Mouse (Mus musculus) T-helper 2 cell (primary cell): ENCODE measurements around the gene Gadd45g.

Experiments used
- in situ Hi-C: fragments of 300-600 bp; cut with MboI, MseI; formaldehyde crosslinking; loops from one replicate; pipeline ENCODE4 v1.15.1; 2025; ENCODE audit warnings: high pct_unique_total_duplicates

The Gadd45g gene

GRCm38 (mm10) chr13:51846301-51846867 lies at the start of gene Gadd45g:
Gene Gadd45g, plus strand, starts transcription at chr13:51846678.
- in situ Hi-C loops: loop anchor here (5.0 kb wide), 1 partner anchor 116 kb away; no protein-coding TSS in a partner anchor

DNA sequence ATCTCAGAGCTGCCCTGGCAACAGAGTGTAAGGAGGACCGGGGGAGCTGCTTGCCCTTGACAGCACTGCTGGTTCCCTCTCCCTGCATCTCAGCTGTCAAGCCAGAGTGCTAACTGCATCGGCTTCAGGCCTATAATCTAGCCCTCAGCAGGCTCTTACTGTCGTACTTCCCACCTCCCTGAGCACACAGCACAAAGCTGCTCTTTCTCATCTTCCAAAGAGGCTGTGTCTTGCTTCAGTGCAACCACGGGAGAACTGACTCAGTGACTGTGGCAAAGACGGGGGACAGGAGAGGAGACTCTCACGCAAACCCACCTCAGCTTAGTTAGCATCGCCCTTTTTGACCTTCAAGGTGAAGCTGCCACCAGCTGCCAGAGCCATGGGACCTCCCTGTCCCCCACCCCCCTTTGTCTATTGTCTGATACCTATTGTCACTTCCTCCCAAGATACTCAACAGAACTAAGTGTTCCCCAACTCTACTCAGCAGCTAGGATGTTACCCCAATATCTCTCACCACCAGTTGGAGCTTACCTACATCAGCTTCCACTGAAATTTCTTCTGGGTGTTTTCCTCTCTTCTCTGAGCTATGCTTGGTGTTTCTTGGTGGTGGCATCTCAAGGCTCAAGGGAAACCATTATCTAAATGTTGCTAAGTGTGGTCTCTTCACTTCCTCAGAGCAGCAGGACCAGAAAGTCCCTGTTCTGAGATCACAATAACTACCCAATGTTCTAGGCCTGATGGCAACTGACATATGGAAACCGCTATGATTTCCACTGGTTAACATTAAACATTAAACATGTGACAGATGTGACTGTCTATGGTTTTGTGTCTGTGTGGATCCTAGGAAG lies 48.4 kb upstream of the Gadd45g start:
- in situ Hi-C loops: no loop called here

DNA sequence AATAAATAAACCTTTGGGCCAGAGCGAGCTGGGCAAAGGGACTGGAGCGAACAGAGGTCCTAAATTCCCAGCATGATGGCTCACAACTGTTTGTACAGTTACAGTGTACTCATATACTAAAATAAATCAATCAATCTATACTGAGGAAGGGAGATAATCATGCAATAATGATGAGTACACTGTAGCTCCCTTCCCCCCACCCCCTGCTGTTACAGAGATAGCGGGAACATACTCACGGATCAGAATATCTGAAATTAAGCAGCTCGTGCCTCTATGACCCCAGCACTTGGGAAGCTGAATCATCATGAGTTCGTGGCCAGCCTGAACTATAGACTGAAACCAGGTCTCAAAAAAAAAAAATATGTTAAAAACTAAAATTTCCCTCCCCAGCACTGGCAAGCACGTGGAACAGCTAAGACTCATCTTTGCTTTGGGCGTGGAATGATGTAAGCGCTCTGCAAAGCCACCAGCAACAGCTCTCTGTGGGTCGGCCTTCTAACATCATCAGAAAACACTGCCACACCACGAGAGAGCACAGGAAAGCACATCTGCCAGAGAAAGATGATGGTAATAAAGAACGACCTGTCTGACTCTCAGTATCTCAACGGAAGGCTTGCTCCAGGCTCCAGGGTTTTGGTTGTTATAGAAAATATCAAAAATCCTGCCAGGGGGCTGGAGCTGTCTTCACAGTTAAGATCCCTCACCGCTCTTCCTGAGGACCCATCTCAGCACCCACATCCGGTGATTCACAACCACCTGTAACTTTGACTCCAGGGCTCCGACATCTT lies 46.5 kb upstream of the Gadd45g start:
- in situ Hi-C loops: no loop called here

DNA sequence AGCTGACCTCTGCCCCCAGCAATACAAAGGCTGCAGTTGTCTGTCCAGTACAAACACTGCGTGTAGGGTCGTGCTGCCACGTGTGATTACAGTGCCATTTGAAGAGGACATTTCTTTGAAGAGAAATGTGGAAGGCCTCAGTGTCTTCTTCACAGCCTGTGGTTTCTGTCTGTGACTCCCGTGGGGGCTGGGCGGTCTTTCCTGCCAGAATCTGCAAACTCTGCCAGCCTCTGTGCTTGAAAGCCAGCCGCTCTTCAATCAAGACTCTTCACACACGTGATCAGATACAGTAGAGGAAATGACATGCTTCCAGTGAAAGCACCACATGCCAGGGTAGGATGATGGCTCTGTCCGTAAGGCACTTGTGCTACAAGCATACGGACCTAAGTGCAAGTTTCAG lies 45.6 kb upstream of the Gadd45g start:
- in situ Hi-C loops: no loop called here

- in situ Hi-C loops: no loop called here
Measured at GRCm38 (mm10) chr13:51805634-51806033, 40.8 kb upstream of the Gadd45g start.

DNA sequence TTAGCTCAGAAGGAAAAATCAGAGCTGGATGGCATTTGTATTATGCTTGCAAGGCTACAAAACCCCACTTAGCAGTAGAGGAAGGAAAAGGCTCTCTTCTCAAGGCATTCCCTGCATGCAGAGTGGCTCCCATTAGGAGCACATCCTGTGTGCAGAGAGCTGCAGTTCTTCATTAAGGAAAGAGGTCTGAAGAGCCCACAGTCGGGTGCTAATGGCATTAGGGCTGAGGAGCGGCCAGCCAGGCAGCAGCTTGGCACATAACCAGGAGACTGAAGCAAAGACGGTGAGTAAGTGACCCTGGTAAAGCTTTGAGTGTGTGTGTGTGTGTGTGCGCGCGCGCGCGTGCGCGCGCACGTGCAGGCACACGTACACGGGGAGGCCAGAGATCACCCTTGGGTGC lies 40.3 kb upstream of the Gadd45g start:
- in situ Hi-C loops: no loop called here

GRCm38 (mm10) chr13:51808141-51808540 lies 38.3 kb upstream of the Gadd45g start:
- in situ Hi-C loops: no loop called here

- in situ Hi-C loops: loop anchor here (5.0 kb wide), 1 partner anchor 87 kb away; no protein-coding TSS in a partner anchor
Measured at GRCm38 (mm10) chr13:51813621-51814615, 32.6 kb upstream of the Gadd45g start.

DNA sequence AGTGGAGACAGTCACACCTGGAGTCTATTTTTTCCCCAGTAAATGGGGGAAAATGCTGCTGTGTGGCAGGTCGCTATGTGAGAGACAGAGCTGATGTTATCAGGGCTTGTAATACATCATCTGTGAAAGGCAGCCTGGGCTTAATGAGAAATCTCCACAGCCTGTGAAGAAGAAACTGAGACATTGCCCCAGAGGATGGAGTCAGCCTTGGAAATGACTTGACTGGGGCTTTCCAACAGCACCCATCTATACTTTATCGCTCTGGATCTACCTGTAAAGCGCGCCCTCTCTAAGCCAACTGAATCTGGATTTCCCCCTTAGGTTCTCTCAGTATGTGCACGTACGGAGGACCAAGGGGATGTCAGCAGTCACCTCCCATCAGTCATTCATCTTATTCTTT lies 31.8 kb upstream of the Gadd45g start:
- in situ Hi-C loops: loop anchor here (5.0 kb wide), 1 partner anchor 87 kb away; no protein-coding TSS in a partner anchor

DNA sequence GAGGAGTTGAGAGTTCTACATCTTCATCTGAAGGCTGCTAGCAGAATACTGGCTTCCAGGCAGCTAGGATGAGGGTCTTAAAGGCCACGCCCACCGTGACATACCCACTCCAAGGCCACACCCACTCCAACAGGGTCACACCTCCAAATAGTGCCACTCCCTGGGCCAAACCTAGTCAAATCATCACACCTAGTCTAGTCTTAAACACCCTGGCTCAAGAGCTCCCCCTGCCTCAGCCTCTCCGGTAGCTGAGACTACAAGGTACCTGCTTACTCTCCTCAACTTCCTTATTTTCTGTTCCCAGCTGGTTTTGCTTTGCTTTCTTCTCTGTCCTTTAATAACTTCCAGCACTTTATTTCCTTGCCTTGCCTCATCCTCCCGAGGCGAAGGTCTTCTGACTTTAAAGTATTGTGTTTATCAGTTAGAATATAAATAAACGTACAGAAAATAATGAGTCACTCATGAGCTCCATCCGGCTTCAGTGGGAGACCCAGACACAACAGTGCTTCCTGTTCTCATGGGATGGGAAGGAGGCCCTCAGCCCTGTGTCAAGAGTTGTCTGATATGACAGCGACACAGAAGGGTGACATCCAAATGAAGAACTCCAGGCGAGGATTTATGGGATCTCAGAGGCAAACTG lies 30.5 kb upstream of the Gadd45g start:
- in situ Hi-C loops: no loop called here

DNA sequence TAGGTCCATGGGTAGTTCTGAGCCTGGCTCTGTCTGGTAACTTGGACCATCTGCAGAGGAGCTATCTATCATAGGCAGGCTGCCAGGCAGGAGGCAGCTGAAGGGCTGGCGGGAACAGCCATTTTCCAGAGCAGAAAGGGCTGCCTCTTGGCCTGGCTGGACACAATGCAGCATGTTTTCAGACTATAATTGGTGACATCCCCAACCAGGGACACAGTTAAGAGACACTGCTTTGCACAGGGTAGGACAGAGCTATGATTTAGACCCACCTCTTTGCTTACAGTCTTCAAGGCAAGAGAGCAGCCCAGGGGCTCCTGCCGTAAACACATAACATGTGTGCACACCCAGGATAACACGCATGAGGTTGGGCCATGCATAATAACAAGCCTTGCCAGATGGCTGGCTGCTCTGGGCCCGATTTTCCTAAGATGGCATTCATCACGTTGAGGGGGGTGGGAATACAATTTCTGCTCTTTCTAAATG lies 29.9 kb upstream of the Gadd45g start:
- in situ Hi-C loops: no loop called here

DNA sequence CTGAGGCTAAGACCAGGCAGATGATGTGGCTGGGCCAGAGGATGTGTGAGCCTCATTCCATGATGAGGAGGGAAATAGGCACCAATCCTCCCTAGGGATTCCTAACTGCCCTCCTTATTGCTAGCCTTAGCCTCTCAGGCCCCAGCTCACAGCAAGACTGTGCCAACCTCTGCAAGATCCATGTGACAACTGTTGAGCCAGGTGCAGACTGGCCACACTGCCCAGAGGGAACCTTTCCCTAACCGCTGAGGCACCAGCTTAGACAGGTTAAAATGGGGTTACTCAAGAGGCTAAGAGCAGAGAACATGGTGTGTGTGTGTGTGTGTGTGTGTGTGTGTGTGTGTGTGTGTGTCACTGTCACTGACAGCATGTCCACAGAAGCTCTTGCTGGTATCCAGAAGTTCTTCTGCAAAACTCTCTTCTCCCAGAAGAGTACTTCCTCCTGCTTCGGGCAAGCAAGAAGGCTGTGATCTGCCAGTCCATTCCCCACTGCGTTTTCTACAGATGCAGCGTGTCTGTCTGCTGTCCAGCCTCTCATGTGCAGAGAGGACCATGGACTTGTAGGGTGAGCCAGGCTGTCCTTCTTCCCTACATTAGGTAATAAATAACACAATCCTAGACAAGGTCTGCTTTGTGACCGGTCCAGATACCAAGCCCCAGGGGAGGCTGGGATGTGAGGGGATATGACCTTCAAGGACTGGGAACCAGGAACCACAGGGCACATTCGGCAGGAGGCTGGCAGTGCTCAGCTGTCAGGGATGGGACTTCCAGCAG lies 28.1 kb upstream of the Gadd45g start:
- in situ Hi-C loops: no loop called here

- in situ Hi-C loops: no loop called here
Measured at GRCm38 (mm10) chr13:51818944-51819326, 27.5 kb upstream of the Gadd45g start.

GRCm38 (mm10) chr13:51819351-51819750 lies 27.1 kb upstream of the Gadd45g start:
- in situ Hi-C loops: no loop called here

DNA sequence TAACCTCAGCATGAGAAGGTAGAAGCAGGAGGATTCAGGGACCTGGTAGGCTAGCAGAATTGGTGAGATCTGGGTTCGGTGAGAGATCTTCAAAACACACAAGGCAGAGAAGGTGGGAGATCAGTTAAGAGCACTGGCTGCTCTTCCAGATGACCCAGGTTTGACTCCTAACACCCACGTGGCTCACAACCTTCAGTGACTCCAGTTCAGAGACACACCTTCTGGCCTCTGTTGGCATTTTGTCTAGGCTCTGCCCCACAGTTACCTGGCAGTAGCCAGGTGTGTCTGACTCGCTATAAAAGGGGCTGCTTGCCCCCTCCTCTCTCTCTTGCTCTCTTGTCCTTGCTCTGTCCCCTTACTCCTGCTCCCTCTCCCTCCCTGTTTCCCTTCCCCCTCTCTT lies 24.5 kb upstream of the Gadd45g start:
- in situ Hi-C loops: no loop called here

- in situ Hi-C loops: no loop called here
Measured at GRCm38 (mm10) chr13:51823822-51824495, 22.5 kb upstream of the Gadd45g start.

DNA sequence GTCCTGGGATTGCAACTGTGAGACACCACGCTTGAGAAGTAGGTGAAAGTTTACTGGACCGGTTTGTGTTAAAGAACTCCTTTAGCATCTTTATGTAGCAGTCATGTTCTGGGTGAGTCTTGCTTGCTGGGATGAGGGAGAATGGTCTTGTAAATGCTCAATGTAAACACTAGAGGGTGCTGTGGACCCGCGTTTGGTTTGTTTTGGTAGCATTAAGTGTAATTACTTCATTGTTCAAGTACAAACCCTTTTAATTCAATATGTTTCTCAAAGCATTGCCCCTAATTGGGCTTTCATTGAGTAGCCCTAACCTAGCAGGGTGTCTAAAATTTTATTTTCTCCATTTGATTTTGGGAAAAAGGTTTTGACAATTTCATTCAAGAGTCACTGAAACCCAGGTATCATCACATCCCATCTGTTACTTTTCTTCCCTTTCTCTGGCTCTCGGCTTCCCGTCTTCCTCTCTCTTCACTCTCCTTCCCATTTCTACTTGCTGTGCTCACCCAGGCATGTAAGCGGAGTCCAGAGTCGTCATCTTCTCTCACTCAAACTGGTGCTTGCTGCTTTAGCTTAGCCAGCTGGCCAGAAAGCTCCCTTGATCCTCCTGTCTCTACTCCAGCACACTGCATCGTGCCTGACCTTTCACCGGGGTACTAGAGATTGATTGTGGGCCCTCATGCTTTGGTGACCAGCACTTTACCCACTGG lies 15.6 kb upstream of the Gadd45g start:
- in situ Hi-C loops: no loop called here

DNA sequence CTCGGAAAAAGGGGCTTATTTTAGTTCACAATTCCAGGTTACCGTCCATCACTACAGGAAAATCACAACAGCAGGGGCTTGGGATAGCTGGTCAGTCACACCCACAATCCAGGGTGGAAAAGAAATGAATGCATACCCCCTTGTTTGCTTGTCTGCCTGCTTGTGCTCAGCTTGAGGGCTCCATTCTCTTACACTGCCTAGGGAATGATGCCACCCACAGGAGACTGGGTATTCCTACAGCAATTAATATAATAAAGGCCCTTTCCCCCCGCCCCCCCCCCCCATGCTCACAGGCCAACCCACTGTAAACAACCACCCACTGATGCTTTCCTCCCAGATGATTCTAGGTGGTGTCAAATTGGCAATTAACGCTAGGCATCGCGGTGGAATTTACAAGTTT lies 14.0 kb upstream of the Gadd45g start:
- in situ Hi-C loops: no loop called here
